Mouse (Mus musculus) embryonic facial prominence, embryonic 13.5 days (tissue): ENCODE data around the gene Tomm40l. TPM values are rescaled to one million over a fixed set of nuclear protein-coding genes. Genes with fewer than 3 reads are reported as not detected.

Experiments used
- ATAC-seq: fragments of 200-750 bp; cut with Nextera tagmentation; 2 replicates; pipeline ENCODE4 v1.8.0; 2017; ENCODE audit warnings: low read depth; ENCODE audit not compliant: insufficient number of reproducible peaks, insufficient read depth, low FRiP score, low TSS enrichment
- H3K27ac ChIP-seq: fragments of 300-500 bp; sonication (generic); 2 replicates; pipeline ENCODE4 v1.5.1; 2015; ENCODE audit warnings: moderate library complexity, mild to moderate bottlenecking, inconsistent platforms
- H3K27me3 ChIP-seq: fragments of 300-500 bp; sonication (generic); 2 replicates; pipeline ENCODE4 v1.6.1; 2015; ENCODE audit warnings: mild to moderate bottlenecking, inconsistent platforms
- H3K36me3 ChIP-seq: fragments of 300-500 bp; sonication (generic); 2 replicates; pipeline ENCODE4 v1.6.1; 2015; ENCODE audit warnings: mild to moderate bottlenecking, inconsistent platforms
- H3K4me1 ChIP-seq: fragments of 300-500 bp; sonication (generic); 2 replicates; pipeline ENCODE4 v1.6.1; 2015; ENCODE audit warnings: inconsistent platforms
- H3K4me2 ChIP-seq: fragments of 300-500 bp; sonication (generic); 2 replicates; pipeline ENCODE4 v1.6.1; 2015; ENCODE audit warnings: moderate library complexity, mild to moderate bottlenecking, inconsistent platforms
- H3K4me3 ChIP-seq: fragments of 300-500 bp; sonication (generic); 2 replicates; pipeline ENCODE4 v1.5.1; 2015; ENCODE audit warnings: mild to moderate bottlenecking, inconsistent platforms
- H3K9ac ChIP-seq: fragments of 300-500 bp; sonication (generic); 2 replicates; pipeline ENCODE4 v1.6.1; 2015; ENCODE audit warnings: mild to moderate bottlenecking, inconsistent platforms
- H3K9me3 ChIP-seq: fragments of 300-500 bp; sonication (generic); 2 replicates; pipeline ENCODE4 v1.6.1; 2016; ENCODE audit warnings: inconsistent platforms
- whole genome bisulfite sequencing: fragments of 180-500 bp; shearing (Covaris S2); methylation state at CpG from one replicate; pipeline ENCODE4 v1.1.7; 2015; ENCODE audit warnings: mixed read lengths; 5-methylcytosine and 5-hydroxymethylcytosine counted together
- polyA plus RNA-seq: library from polyadenylated mRNA; unstranded; fragments of >200 nt; fragmentation: Nextera tagmentation; extraction: Ambion mirVana; gene quantifications from 2 replicates; pipeline ENCODE4 v1.2.1, GENCODE M21; 2015

Gene Tomm40l
- polyA plus RNA-seq, 1 experiment from 2014 or later, result 30.9 TPM

GRCm38 (mm10) chr1:171185655-171186054 is 36.7 kb downstream of the Tomm40l start:
- Histone ChIP-seq H3K27ac (no peak overlapping the region), H3K4me3 (no peak overlapping the region), H3K9ac (no peak overlapping the region), H3K4me1 (peaks cover 18% of the 10 kb centered on the region), H3K4me2 (no peak overlapping the region), H3K9me3 (no peaks in the 10 kb centered on the region), H3K27me3 (peaks cover under 1% of the 10 kb centered on the region; the same call in 1 of the 2 replicates), H3K36me3 (no peaks in the 10 kb centered on the region)
- ATAC-seq, result no peak
- 63% methylated on average over 8 of the region's 8 CpGs for WGBS

DNA sequence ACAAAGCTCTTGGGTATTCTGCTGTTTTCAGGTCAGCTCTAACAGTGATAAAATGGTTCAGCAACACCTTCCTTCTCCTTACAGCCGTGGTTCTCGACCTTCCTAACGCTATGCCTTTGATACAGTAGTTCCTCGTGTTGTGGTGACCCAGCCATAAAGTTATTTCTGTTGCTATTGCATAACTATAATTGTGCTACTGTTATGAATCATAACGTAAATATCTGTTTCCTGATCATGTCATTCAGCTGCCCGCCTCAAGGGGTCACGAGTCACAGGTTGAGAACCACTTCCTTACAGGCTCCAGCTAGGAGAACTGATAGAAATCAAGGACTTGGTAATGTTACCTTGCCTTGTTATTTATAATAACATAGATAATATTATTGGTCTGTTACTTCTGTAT is 38.0 kb downstream of the Tomm40l start:
- no peak overlapping the region for H3K9ac ChIP-seq
- no peak overlapping the region for H3K4me3 ChIP-seq
- H3K36me3 ChIP-seq, result no peaks in the 10 kb centered on the region
- H3K27ac ChIP-seq, result no peak overlapping the region
- H3K27me3 ChIP-seq, result no peaks in the 10 kb centered on the region; the same call in 1 of the 2 replicates
- H3K4me2 ChIP-seq, result no peak overlapping the region
- no peak for ATAC-seq
- WGBS, result 77% methylated on average over 7 of the region's 7 CpGs
- H3K9me3 ChIP-seq, result no peaks in the 10 kb centered on the region
- H3K4me1 ChIP-seq, result peaks cover 11% of the 10 kb centered on the region

- 59% methylated on average over 3 of the region's 3 CpGs for WGBS
- 0 out of 2 replicates have a peak overlapping the region, but pooled peaks have one; percentile 44 for H3K27ac ChIP-seq
Measured at GRCm38 (mm10) chr1:171183620-171184019, 38.7 kb downstream of the Tomm40l start.

DNA sequence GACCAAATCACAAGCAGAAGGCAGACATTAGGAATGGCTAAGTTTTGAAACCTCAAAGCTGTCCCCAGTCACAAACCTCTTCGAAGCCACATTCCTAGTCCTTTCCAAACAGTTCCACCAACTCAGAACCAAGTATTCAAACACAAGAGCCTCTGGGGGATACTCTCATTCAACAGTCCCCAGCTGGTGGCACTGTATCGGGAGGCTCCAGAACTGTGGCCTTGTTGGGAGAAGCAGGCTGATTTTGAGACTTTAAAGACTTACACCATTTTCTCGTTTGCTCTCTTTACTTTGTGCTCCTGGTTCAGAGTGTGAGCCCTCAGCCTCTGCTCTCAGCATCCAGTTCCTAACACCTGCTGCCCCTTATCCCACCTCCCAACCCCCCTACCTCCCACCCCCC is 39.3 kb downstream of the Tomm40l start:
- 80% methylated on average over 3 of the region's 3 CpGs for WGBS
- Histone ChIP-seq H3K9me3 (no peaks in the 10 kb centered on the region), H3K4me3 (no peak overlapping the region), H3K27me3 (no peaks in the 10 kb centered on the region; the same call in 1 of the 2 replicates), H3K4me1 (peaks cover under 1% of the 10 kb centered on the region; the same call in 1 of the 2 replicates), H3K9ac (no peak overlapping the region), H3K27ac (no peak overlapping the region), H3K4me2 (no peak overlapping the region), H3K36me3 (no peaks in the 10 kb centered on the region)
- no peak for ATAC-seq

More at GRCm38 (mm10) chr1:171183620-171184019, 38.7 kb downstream of the Tomm40l start:
- Histone ChIP-seq H3K4me3 (no peak overlapping the region), H3K27me3 (no peaks in the 10 kb centered on the region; the same call in 1 of the 2 replicates), H3K36me3 (no peaks in the 10 kb centered on the region), H3K9me3 (no peaks in the 10 kb centered on the region), H3K4me1 (peaks cover 5% of the 10 kb centered on the region; the same call in 1 of the 2 replicates), H3K9ac (no peak overlapping the region), H3K4me2 (no peak overlapping the region)
- ATAC-seq, result no peak

- no peak overlapping the region for H3K9ac ChIP-seq
- no peak for ATAC-seq
- no peaks in the 10 kb centered on the region for H3K36me3 ChIP-seq
- no peaks in the 10 kb centered on the region for H3K9me3 ChIP-seq
- H3K4me2 ChIP-seq, result no peak overlapping the region
- no peak overlapping the region for H3K27ac ChIP-seq
- H3K4me1 ChIP-seq, result no peaks in the 10 kb centered on the region
- 72% methylated on average over 5 of the region's 5 CpGs for WGBS
- no peaks in the 10 kb centered on the region for H3K27me3 ChIP-seq
- no peak overlapping the region for H3K4me3 ChIP-seq
Measured at GRCm38 (mm10) chr1:171179487-171180171, 42.7 kb downstream of the Tomm40l start.

GRCm38 (mm10) chr1:171172779-171173178 is 49.5 kb downstream of the Tomm40l start:
- H3K9ac ChIP-seq, result no peak overlapping the region
- 91% methylated on average over 8 of the region's 8 CpGs for WGBS
- H3K27me3 ChIP-seq, result no peaks in the 10 kb centered on the region
- H3K4me2 ChIP-seq, result no peak overlapping the region
- H3K9me3 ChIP-seq, result no peaks in the 10 kb centered on the region
- H3K4me3 ChIP-seq, result no peak overlapping the region
- H3K36me3 ChIP-seq, result no peaks in the 10 kb centered on the region
- H3K4me1 ChIP-seq, result no peaks in the 10 kb centered on the region
- H3K27ac ChIP-seq, result no peak overlapping the region
- no peak for ATAC-seq

DNA sequence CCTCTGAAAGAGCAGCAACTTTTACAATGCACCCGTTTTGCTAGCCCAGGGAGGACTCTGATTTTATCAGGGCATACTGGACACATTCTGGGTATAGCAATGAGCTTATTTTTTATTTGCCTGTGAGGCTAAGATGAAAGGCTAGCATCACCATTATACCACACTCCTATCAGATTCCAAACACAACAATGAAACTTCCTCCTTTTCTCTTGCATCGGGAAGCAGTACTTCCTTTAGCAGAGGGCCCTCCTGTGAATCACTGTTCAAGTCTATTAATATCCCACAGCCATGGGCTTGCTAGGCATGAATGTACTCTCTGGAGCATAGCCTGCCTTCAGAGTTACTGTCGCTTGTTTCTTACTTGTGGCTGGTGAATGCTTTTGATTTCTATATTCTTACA is 51.2 kb downstream of the Tomm40l start:
- Histone ChIP-seq H3K36me3 (no peaks in the 10 kb centered on the region), H3K4me2 (no peak overlapping the region), H3K27me3 (no peaks in the 10 kb centered on the region), H3K9ac (no peak overlapping the region), H3K27ac (peak overlapping the region; percentile 22; the same call in 1 of the 2 replicates), H3K4me3 (no peak overlapping the region), H3K4me1 (no peaks in the 10 kb centered on the region), H3K9me3 (no peaks in the 10 kb centered on the region)
- no peak for ATAC-seq
- WGBS, result 54% methylated on average over 3 of the region's 3 CpGs

DNA sequence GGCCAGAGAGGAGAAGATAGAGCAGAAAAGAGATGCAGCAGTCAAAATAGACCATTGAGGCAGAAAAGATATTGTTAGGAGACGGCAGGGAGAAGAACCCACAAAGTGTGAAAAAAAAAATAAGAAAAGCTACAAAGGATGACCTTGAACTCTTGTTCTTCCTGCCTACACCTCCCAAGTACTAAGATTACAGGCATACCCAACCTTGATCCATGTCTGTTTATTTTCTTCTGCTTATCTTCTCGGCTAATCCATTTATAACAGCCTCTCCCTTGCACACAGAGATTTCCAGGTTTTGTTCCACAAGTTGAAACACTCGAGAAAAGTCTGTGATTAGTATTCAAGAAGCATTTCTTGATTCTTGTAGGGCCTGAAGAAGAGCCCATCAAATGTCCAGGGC is 52.4 kb downstream of the Tomm40l start:
- Histone ChIP-seq H3K4me1 (no peaks in the 10 kb centered on the region), H3K4me3 (no peak overlapping the region), H3K9ac (no peak overlapping the region), H3K4me2 (no peak overlapping the region), H3K36me3 (no peaks in the 10 kb centered on the region), H3K9me3 (no peaks in the 10 kb centered on the region), H3K27ac (no peak overlapping the region), H3K27me3 (no peaks in the 10 kb centered on the region)
- 66% methylated on average over 3 of the region's 3 CpGs for WGBS
- no peak for ATAC-seq

GRCm38 (mm10) chr1:171168906-171169305 is 53.4 kb downstream of the Tomm40l start:
- ATAC-seq, result no peak
- H3K4me3 ChIP-seq, result no peak overlapping the region
- no peak overlapping the region for H3K9ac ChIP-seq
- no peak overlapping the region for H3K27ac ChIP-seq
- no peaks in the 10 kb centered on the region for H3K9me3 ChIP-seq
- H3K4me2 ChIP-seq, result no peak overlapping the region
- no peaks in the 10 kb centered on the region for H3K36me3 ChIP-seq
- 88% methylated on average over 12 of the region's 12 CpGs for WGBS
- H3K27me3 ChIP-seq, result no peaks in the 10 kb centered on the region
- H3K4me1 ChIP-seq, result no peaks in the 10 kb centered on the region

Other genes with a start within 250 kb of the Tomm40l start
- 0.80 and 1.0 TPM in 2 replicates for gene Fcgr2b, start 246.0 kb downstream of the Tomm40l start, polyA plus RNA-seq
- 0.41 and 0.55 TPM in 2 replicates for gene Fcgr4, start 203.6 kb downstream of the Tomm40l start, polyA plus RNA-seq
- gene Fcgr3, start 157.6 kb downstream of the Tomm40l start, polyA plus RNA-seq, result 9.4 and 10.1 TPM in 2 replicates
- 1.3 and 2.1 TPM in 2 replicates for gene Cfap126, start 108.6 kb downstream of the Tomm40l start, polyA plus RNA-seq
- 249 and 258 TPM in 2 replicates for gene Sdhc, start 71.9 kb downstream of the Tomm40l start, polyA plus RNA-seq
- gene Mpz, start 71.8 kb downstream of the Tomm40l start, polyA plus RNA-seq, result 7.7 and 9.4 TPM in 2 replicates
- gene Pcp4l1, start 26.2 kb downstream of the Tomm40l start, polyA plus RNA-seq, result 20.6 and 25.2 TPM in 2 replicates
- 0.10 and 0.28 TPM in 2 replicates for gene Nr1i3, start 8.5 kb downstream of the Tomm40l start, polyA plus RNA-seq
- gene Apoa2, start 2.5 kb upstream of the Tomm40l start, polyA plus RNA-seq, result 0.80 and 56.2 TPM in 2 replicates
- gene Fcer1g, start 11.9 kb upstream of the Tomm40l start, polyA plus RNA-seq, result 40.7 and 41.9 TPM in 2 replicates
- 23.6 and 25.6 TPM in 2 replicates for gene Adamts4, start 27.9 kb upstream of the Tomm40l start, polyA plus RNA-seq
- 232 and 248 TPM in 2 replicates for gene Ndufs2, start 28.9 kb upstream of the Tomm40l start, polyA plus RNA-seq
- 82.1 and 84.2 TPM in 2 replicates for gene B4galt3, start 47.8 kb upstream of the Tomm40l start, polyA plus RNA-seq
- 60.5 and 64.9 TPM in 2 replicates for gene Ppox, start 58.7 kb upstream of the Tomm40l start, polyA plus RNA-seq
- 116 and 127 TPM in 2 replicates for gene Usp21, start 65.5 kb upstream of the Tomm40l start, polyA plus RNA-seq
- 109 and 118 TPM in 2 replicates for gene Ufc1, start 72.5 kb upstream of the Tomm40l start, polyA plus RNA-seq
- 58.4 and 59.6 TPM in 2 replicates for gene Dedd, start 106.6 kb upstream of the Tomm40l start, polyA plus RNA-seq
- 43.4 and 44.9 TPM in 2 replicates for gene Nit1, start 123.1 kb upstream of the Tomm40l start, polyA plus RNA-seq
- 119 and 125 TPM in 2 replicates for gene Pfdn2, start 123.2 kb upstream of the Tomm40l start, polyA plus RNA-seq
- gene Klhdc9, start 138.3 kb upstream of the Tomm40l start, polyA plus RNA-seq, result 1.2 and 1.9 TPM in 2 replicates
- gene Nectin4, start 147.6 kb upstream of the Tomm40l start, polyA plus RNA-seq, result 19.0 and 21.6 TPM in 2 replicates
- gene Arhgap30, start 166.4 kb upstream of the Tomm40l start, polyA plus RNA-seq, result 1.1 and 1.3 TPM in 2 replicates
- 95.6 and 108 TPM in 2 replicates for gene Usf1, start 188.8 kb upstream of the Tomm40l start, polyA plus RNA-seq
- gene Tstd1, start 196.4 kb upstream of the Tomm40l start, polyA plus RNA-seq, result 8.1 and 8.5 TPM in 2 replicates
- 39.2 TPM in 2 replicates for gene F11r, start 215.0 kb upstream of the Tomm40l start, polyA plus RNA-seq